Mouse (Mus musculus) liver, postnatal 0 days (tissue): ENCODE results near the gene Ntm. TPM values are rescaled to one million over a fixed set of nuclear protein-coding genes. Genes with fewer than 3 reads are reported as not detected.

ENCODE experiments used
- ATAC-seq: fragments of 200-750 bp; cut with Nextera tagmentation; 2 replicates; pipeline ENCODE4 v1.8.0; 2017; ENCODE audit warnings: mild to moderate bottlenecking, moderate library complexity
- DNase-seq: peaks from one replicate; pipeline ENCODE4 v3.0.0-alpha.2; 2016
- H3K27ac ChIP-seq: fragments of 300-500 bp; sonication (generic); 2 replicates; pipeline ENCODE4 v1.5.1; 2014; ENCODE audit warnings: antibody characterized with exemption, moderate library complexity, mild to moderate bottlenecking, low read depth
- H3K27me3 ChIP-seq: fragments of 300-500 bp; sonication (generic); 2 replicates; pipeline ENCODE4 v1.6.1; 2014; ENCODE audit warnings: low read length, control low read depth, mixed read lengths; ENCODE audit not compliant: insufficient read depth
- H3K36me3 ChIP-seq: fragments of 300-500 bp; sonication (generic); replicated peaks from 2 replicates; pipeline ENCODE4 v1.6.1; 2014; ENCODE audit warnings: mild to moderate bottlenecking, control low read depth, low read length, moderate library complexity, mixed read lengths; ENCODE audit not compliant: insufficient read depth
- H3K4me1 ChIP-seq: fragments of 300-500 bp; sonication (generic); 2 replicates; pipeline ENCODE4 v1.6.1; 2014; ENCODE audit warnings: antibody characterized with exemption, mild to moderate bottlenecking, control low read depth; ENCODE audit not compliant: insufficient read depth
- H3K4me2 ChIP-seq: fragments of 300-500 bp; sonication (generic); 2 replicates; pipeline ENCODE4 v1.6.1; 2014; ENCODE audit warnings: low read depth, mild to moderate bottlenecking, low read length, moderate library complexity, mixed read lengths
- H3K4me3 ChIP-seq: fragments of 300-500 bp; sonication (generic); 2 replicates; pipeline ENCODE4 v1.5.1; 2014; ENCODE audit warnings: low read depth, low read length
- H3K9ac ChIP-seq: fragments of 300-500 bp; sonication (generic); replicated peaks from 2 replicates; pipeline ENCODE4 v1.6.1; 2014; ENCODE audit warnings: mild to moderate bottlenecking, moderate library complexity
- H3K9me3 ChIP-seq: fragments of 300-500 bp; sonication (generic); 2 replicates; pipeline ENCODE4 v1.6.1; 2016; ENCODE audit warnings: mild to moderate bottlenecking, control low read depth, low read length, mixed read lengths
- CTCF ChIP-seq: sonication (generic); IDR thresholded peaks from 2 replicates; pipeline ENCODE4 v1.5.1; 2016; ENCODE audit warnings: antibody characterized with exemption, low read depth
- EP300 ChIP-seq: IDR thresholded peaks from 2 replicates; pipeline ENCODE4 v1.6.1; 2016; ENCODE audit warnings: antibody characterized with exemption, low read depth, mild to moderate bottlenecking
- WGBS: fragments of 180-500 bp; shearing (Covaris S2); extraction: QIAGEN DNeasy Blood & Tissue Kit; methylation state at CpG from one replicate; pipeline ENCODE4 v1.1.7; 2014; ENCODE audit not compliant: insufficient replicate concordance; 5-methylcytosine and 5-hydroxymethylcytosine counted together
- polyA plus RNA-seq: library from polyadenylated mRNA; unstranded; fragments of >200 nt; fragmentation: Nextera tagmentation; extraction: Ambion mirVana; gene quantifications from 2 replicates; pipeline ENCODE4 v1.2.1, GENCODE M21; 2015

Ntm gene
- polyA plus RNA-seq, 1 experiment from 2014 or later: 1.00 TPM

- H3K27me3 ChIP-seq: no peaks in the 10 kb centered on the region
- peak overlapping the region; percentile 55; the same call in 1 of the 2 replicates for H3K27ac ChIP-seq
- no peak overlapping the region; the same call in 1 of the 2 replicates for H3K9ac ChIP-seq
- DNase-seq: peak; percentile 36
- H3K4me3 ChIP-seq: no peak overlapping the region
- ATAC-seq: peak; percentile 49; the same call in 1 of the 2 replicates
- TF ChIP-seq EP300 (no peak), CTCF (no peak)
- 40% methylated on average over 8 of the region's 8 CpGs for WGBS
- no peaks in the 10 kb centered on the region for H3K36me3 ChIP-seq
- no peaks in the 10 kb centered on the region for H3K4me1 ChIP-seq
- no peaks in the 10 kb centered on the region for H3K9me3 ChIP-seq
- H3K4me2 ChIP-seq: no peak overlapping the region
These were observed 315.2 kb downstream of the Ntm start for GRCm38 (mm10) chr9:29647764-29648163.

- 60% methylated on average over 8 of the region's 8 CpGs for WGBS
- Histone ChIP-seq H3K9me3 (no peaks in the 10 kb centered on the region), H3K36me3 (no peaks in the 10 kb centered on the region), H3K27ac (no peak overlapping the region), H3K27me3 (no peaks in the 10 kb centered on the region), H3K9ac (no peak overlapping the region), H3K4me2 (no peak overlapping the region), H3K4me3 (no peak overlapping the region), H3K4me1 (no peaks in the 10 kb centered on the region)
- no peak for ATAC-seq
- no peak for DNase-seq
- TF ChIP-seq CTCF: no peak
- no peak for TF ChIP-seq EP300
These were observed 317.0 kb downstream of the Ntm start for GRCm38 (mm10) chr9:29645796-29646400.

GRCm38 (mm10) chr9:29642997-29643657 lies 319.8 kb downstream of the Ntm start:
- DNase-seq (peak; percentile 74), ATAC-seq (no peak)
- Histone ChIP-seq H3K36me3 (no peaks in the 10 kb centered on the region), H3K27ac (no peak overlapping the region), H3K4me1 (no peaks in the 10 kb centered on the region), H3K9me3 (no peaks in the 10 kb centered on the region), H3K4me2 (no peak overlapping the region), H3K27me3 (no peaks in the 10 kb centered on the region), H3K9ac (no peak overlapping the region), H3K4me3 (no peak overlapping the region)
- TF ChIP-seq EP300 (no peak), CTCF (peak; percentile 74)
- WGBS: 11% methylated on average over 11 of the region's 11 CpGs

GRCm38 (mm10) chr9:29637335-29637734 lies 325.6 kb downstream of the Ntm start:
- TF ChIP-seq EP300: no peak
- no peak for TF ChIP-seq CTCF
- H3K4me3 ChIP-seq: no peak overlapping the region
- ATAC-seq: no peak
- no peak for DNase-seq
- WGBS: 76% methylated on average over 8 of the region's 8 CpGs
- no peaks in the 10 kb centered on the region for H3K4me1 ChIP-seq
- no peak overlapping the region for H3K4me2 ChIP-seq
- H3K36me3 ChIP-seq: no peaks in the 10 kb centered on the region
- H3K27ac ChIP-seq: no peak overlapping the region
- no peak overlapping the region for H3K9ac ChIP-seq
- no peaks in the 10 kb centered on the region for H3K27me3 ChIP-seq
- no peaks in the 10 kb centered on the region for H3K9me3 ChIP-seq

GRCm38 (mm10) chr9:29617181-29617580 lies 345.8 kb downstream of the Ntm start:
- Histone ChIP-seq H3K27ac (no peak overlapping the region), H3K27me3 (no peaks in the 10 kb centered on the region), H3K4me1 (no peaks in the 10 kb centered on the region), H3K9ac (no peak overlapping the region), H3K4me2 (no peak overlapping the region), H3K36me3 (no peaks in the 10 kb centered on the region), H3K9me3 (no peaks in the 10 kb centered on the region), H3K4me3 (no peak overlapping the region)
- no peak for TF ChIP-seq EP300
- no peak for TF ChIP-seq CTCF
- WGBS: 71% methylated on average over 5 of the region's 5 CpGs
- ATAC-seq (no peak), DNase-seq (no peak)

GRCm38 (mm10) chr9:29612020-29612612 lies 350.8 kb downstream of the Ntm start:
- no peaks in the 10 kb centered on the region for H3K4me1 ChIP-seq
- H3K4me2 ChIP-seq: no peak overlapping the region
- H3K4me3 ChIP-seq: no peak overlapping the region
- no peak for DNase-seq
- no peak for ATAC-seq
- WGBS: 73% methylated on average over 7 of the region's 7 CpGs
- TF ChIP-seq EP300 (no peak), CTCF (no peak)
- no peaks in the 10 kb centered on the region for H3K36me3 ChIP-seq
- H3K9ac ChIP-seq: no peak overlapping the region
- H3K27me3 ChIP-seq: no peaks in the 10 kb centered on the region
- no peak overlapping the region for H3K27ac ChIP-seq
- no peaks in the 10 kb centered on the region for H3K9me3 ChIP-seq
